Mouse (Mus musculus) erythroblast, embryonic 14.5 days (primary cell): Measurements from ENCODE around the gene 2310057J18Rik. TPM values are rescaled to one million over a fixed set of nuclear protein-coding genes. Genes with fewer than 3 reads are reported as not detected.
"Not testable (repeated sequence)": the region's sequence is repeated elsewhere in the genome, so short reads cannot be mapped to it uniquely, and the experiment has no call there.

Experiments
- H3K27me3 ChIP-seq: 2 replicates; pipeline ENCODE4 v1.6.1; 2012; ENCODE audit warnings: inconsistent platforms; ENCODE audit not compliant: control insufficient read depth
- H3K36me3 ChIP-seq: 2 replicates; pipeline ENCODE4 v1.6.1; 2012; ENCODE audit warnings: mild to moderate bottlenecking, inconsistent platforms; ENCODE audit not compliant: control insufficient read depth
- H3K4me1 ChIP-seq: 2 replicates; pipeline ENCODE4 v1.6.1; 2012; ENCODE audit warnings: inconsistent platforms; ENCODE audit not compliant: control insufficient read depth
- H3K4me3 ChIP-seq: replicated peaks from 2 replicates; pipeline ENCODE3; 2012; ENCODE audit warnings: moderate library complexity, mild to moderate bottlenecking, inconsistent platforms
- H3K9me3 ChIP-seq: 2 replicates; pipeline ENCODE4 v1.6.1; 2012; ENCODE audit warnings: low read length, inconsistent platforms, mixed read lengths; ENCODE audit not compliant: control insufficient read depth
- GATA1 ChIP-seq: IDR thresholded peaks from 2 replicates; pipeline ENCODE4 v1.6.1; 2012; ENCODE audit warnings: low read length, inconsistent platforms, mixed read lengths
- TAL1 ChIP-seq: IDR thresholded peaks from 3 replicates; pipeline ENCODE4 v1.6.1; 2012; ENCODE audit warnings: low read length, inconsistent platforms, mixed read lengths
- polyA plus RNA-seq: library from polyadenylated mRNA; stranded (reverse); fragments of >175 nt; gene quantifications from 2 replicates; pipeline ENCODE4 v1.2.3, GENCODE M21; 2012

Gene 2310057J18Rik
- polyA plus RNA-seq: not detected in 2 replicates

DNA sequence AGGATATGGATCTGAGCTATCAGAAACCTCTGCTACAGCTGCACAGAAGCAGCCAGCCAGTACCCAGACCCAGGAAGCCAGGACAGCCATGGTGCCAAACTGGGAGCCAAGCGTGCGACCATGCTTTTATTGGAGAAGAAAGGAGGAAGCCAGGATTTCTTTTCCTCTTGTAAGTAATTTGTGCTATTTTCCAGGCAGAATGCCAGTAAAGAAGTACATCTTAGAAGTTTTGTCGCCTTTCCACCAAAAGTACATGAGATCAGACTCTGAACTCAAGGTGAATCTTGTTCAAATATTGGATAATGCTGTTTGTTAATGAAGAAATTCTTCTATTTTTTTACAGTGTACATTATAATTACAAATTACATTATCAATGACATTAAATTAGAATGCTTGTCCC, at the start of gene 2310057J18Rik:
Gene 2310057J18Rik (minus strand): TSS at position 101 of the 400 bp plus-strand sequence.
- Histone ChIP-seq H3K27me3 (no peaks in the 10 kb centered on the region), H3K9me3 (no peaks in the 10 kb centered on the region), H3K4me3 (no peak within 1 kb of the TSS), H3K4me1 (no peaks in the 10 kb centered on the region), H3K36me3 (no peaks in the 10 kb centered on the region)
- TF ChIP-seq GATA1: no peak
- no peak for TF ChIP-seq TAL1

- not testable (repeated sequence) for H3K36me3 ChIP-seq, H3K27me3 ChIP-seq, H3K9me3 ChIP-seq, H3K4me1 ChIP-seq, H3K4me3 ChIP-seq
Observed at GRCm38 (mm10) chr10:29029960-29030359, 43.9 kb upstream of the 2310057J18Rik start.

DNA sequence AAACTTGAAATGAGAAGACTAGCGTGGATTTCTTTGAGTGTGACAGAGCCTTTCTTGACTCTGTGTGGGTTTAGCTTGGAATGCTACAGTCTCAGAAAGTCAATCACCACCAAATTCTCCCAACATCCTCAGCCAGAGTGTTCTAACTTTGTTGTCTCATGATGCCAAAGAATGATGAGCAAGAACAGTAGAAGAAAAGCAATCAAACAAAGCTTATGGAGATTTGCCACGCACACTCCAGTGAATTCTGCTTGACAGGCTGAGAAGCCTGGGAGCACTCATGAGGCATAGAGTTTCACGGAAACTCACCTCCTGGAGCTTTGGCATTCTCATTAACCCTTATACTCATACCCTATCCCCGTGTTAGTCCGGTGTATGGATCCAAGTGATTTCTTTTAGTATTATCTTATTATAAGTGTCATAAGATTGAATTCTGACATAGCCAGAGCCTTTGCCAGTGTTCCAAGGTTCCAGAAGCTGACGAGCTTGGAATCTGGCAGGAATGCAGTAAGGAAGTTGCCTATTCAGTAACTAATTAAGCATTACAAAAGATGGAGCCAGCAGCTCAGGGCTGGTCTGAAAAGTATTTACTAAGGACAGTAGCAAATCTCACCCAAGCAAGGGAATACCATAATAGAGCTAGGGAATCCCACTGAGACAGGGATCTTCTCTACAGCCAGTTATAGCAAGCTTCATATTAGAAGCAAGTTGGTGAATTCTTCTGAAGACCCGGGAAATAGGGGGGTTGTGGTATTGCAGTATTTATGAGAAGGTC, 33.6 kb upstream of the 2310057J18Rik start:
- H3K4me1 ChIP-seq: no peaks in the 10 kb centered on the region
- TF ChIP-seq GATA1 (no peak), TAL1 (no peak)
- H3K27me3 ChIP-seq: no peaks in the 10 kb centered on the region

DNA sequence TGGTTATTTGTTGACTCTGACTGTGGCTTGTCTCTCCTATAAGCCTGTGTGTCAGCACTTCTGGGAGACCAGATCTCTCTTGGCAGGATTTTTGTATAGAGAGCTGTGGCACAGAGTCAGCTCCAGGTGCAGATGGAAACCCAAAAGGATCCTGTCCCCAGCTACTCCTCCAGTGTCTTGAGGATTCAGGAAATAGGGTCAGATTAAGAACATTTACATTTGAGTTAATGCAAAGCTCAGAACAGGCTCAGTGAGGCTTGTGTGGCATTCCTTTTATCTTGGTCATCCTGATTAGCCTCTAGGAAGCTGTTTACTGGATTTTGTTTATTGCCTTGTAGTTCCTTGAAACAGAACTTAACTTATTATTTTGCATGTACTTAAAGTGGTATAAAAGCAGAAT, 11.7 kb upstream of the 2310057J18Rik start:
- no peaks in the 10 kb centered on the region for H3K27me3 ChIP-seq
- H3K4me1 ChIP-seq: no peaks in the 10 kb centered on the region
- H3K4me3 ChIP-seq: no peak overlapping the region
- H3K9me3 ChIP-seq: peaks cover 3% of the 10 kb centered on the region
- no peaks in the 10 kb centered on the region for H3K36me3 ChIP-seq
- no peak for TF ChIP-seq TAL1
- no peak for TF ChIP-seq GATA1

More for the DNA sequence above, 33.6 kb upstream of the 2310057J18Rik start:
- peaks cover 3% of the 10 kb centered on the region for H3K9me3 ChIP-seq
- no peaks in the 10 kb centered on the region for H3K36me3 ChIP-seq
- no peak overlapping the region for H3K4me3 ChIP-seq

DNA sequence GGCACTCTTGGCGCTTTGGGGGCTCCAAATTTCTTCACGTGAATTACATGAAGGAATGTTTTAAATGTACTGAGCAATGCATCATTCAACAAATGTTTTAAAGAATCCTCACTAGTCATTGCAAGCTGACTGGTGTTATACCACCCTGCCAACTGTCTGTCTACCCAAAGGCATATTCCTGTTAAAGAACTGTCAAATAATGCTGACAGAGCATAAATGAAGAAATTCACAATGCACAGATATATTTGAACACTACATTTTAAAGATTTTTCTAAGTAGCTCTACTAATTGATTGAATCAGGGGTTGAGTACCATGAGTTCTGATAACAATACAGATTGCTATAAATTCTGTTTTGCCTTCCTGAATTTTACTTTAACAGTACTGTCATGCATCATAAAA, 2.9 kb upstream of the 2310057J18Rik start:
- H3K4me1 ChIP-seq: no peaks in the 10 kb centered on the region
- H3K9me3 ChIP-seq: no peaks in the 10 kb centered on the region
- H3K4me3 ChIP-seq: no peak overlapping the region
- TF ChIP-seq GATA1 (no peak), TAL1 (no peak)
- no peaks in the 10 kb centered on the region for H3K36me3 ChIP-seq
- H3K27me3 ChIP-seq: no peaks in the 10 kb centered on the region

DNA sequence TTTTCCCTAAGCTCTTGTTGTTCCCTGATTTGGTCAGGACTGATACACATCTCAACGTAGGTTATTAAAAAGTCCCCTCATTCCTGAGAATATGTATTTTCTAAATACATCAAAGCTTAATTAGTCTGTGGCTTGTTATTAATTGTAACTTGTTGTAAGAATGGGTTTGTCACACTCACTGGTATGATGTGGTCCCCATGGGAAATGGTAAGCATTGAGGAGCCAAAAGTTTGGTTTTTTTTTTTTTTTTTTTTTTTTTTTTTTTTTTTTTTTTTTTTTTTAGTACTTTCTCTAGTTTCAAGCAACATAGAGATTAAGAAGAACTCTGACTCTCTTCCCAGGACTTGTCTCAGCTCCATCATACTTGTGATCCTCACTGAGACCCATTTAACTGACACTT, 17.9 kb downstream of the 2310057J18Rik start:
- H3K27me3 ChIP-seq: no peaks in the 10 kb centered on the region
- no peak overlapping the region for H3K4me3 ChIP-seq
- no peak for TF ChIP-seq GATA1
- TF ChIP-seq TAL1: no peak
- H3K4me1 ChIP-seq: no peaks in the 10 kb centered on the region
- no peaks in the 10 kb centered on the region for H3K9me3 ChIP-seq
- no peaks in the 10 kb centered on the region for H3K36me3 ChIP-seq

DNA sequence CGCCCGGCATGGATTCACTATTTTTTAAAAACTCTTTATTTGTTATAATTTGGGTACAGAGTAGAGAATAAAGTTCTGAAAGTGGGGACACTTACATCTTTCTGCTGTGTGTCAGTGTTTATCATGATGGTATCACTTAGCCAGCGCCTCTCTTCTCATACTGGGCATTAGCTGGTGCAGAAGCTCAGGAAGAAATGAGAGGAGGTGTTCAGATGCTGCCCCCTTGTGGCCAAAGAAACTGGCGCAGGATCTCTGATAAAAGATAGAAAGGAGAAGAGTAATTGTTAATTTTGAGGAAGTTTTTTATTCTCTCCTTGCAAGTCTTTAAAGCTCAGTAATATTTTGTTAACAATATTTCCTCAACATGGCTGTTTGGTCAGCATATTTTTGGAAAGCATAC, 31.0 kb downstream of the 2310057J18Rik start:
- no peak for TF ChIP-seq TAL1
- TF ChIP-seq GATA1: no peak

GRCm38 (mm10) chr10:28954515-28954914, 31.6 kb downstream of the 2310057J18Rik start:
- Histone ChIP-seq H3K9me3 (no peaks in the 10 kb centered on the region), H3K27me3 (no peaks in the 10 kb centered on the region), H3K4me1 (no peaks in the 10 kb centered on the region), H3K4me3 (no peak overlapping the region), H3K36me3 (no peaks in the 10 kb centered on the region)
- TF ChIP-seq GATA1 (no peak), TAL1 (no peak)

More for the DNA sequence above, 31.0 kb downstream of the 2310057J18Rik start:
- Histone ChIP-seq H3K4me1 (no peaks in the 10 kb centered on the region), H3K27me3 (no peaks in the 10 kb centered on the region), H3K36me3 (no peaks in the 10 kb centered on the region), H3K4me3 (no peak overlapping the region), H3K9me3 (no peaks in the 10 kb centered on the region)

Other genes with a start within 250 kb of the 2310057J18Rik start
- gene Soga3, start 157.5 kb upstream of the 2310057J18Rik start, polyA plus RNA-seq: not detected in 2 replicates
- gene Gm49353, start 212.7 kb upstream of the 2310057J18Rik start, polyA plus RNA-seq: not detected in 2 replicates
- gene 9330159F19Rik, start 225.3 kb upstream of the 2310057J18Rik start, polyA plus RNA-seq: not detected in 2 replicates